Mouse (Mus musculus) gastrocnemius, adult 8-10 months (tissue): ENCODE results near the gene Zeb2. TPM values are rescaled to one million over a fixed set of nuclear protein-coding genes. Genes with fewer than 3 reads are reported as not detected.
A peak's percentile ranks its signal among the peaks of the same experiment; 100 is the strongest.

Experiments used
- DNase-seq, 2 experiments: peaks; one replicate each; pipeline ENCODE4 v3.0.0; 2022; ENCODE audit warnings: low spot score in 2 of 2
- total RNA-seq, 4 experiments: library from RNA; stranded (reverse); gene quantifications; 2 replicates each; pipeline ENCODE4 v1.2.4; 2022

Gene Zeb2
- total RNA-seq, 4 experiments from 2014 or later = 24.4 to 42.0 (median 34.1) TPM

GRCm38 (mm10) chr2:45063300-45063890 is 53.8 kb downstream of the Zeb2 start:
- no peak for DNase-seq

GRCm38 (mm10) chr2:45062136-45062535 is 55.1 kb downstream of the Zeb2 start:
- no peak for DNase-seq

- no peak for DNase-seq
Observed at GRCm38 (mm10) chr2:45060768-45061167, 56.4 kb downstream of the Zeb2 start.

GRCm38 (mm10) chr2:45060202-45060601 is 57.0 kb downstream of the Zeb2 start:
- DNase-seq = no peak

- DNase-seq = no peak
Observed at GRCm38 (mm10) chr2:45059599-45059998, 57.6 kb downstream of the Zeb2 start.

GRCm38 (mm10) chr2:45059010-45059409 is 58.2 kb downstream of the Zeb2 start:
- DNase-seq = no peak

- DNase-seq = no peak
Observed at GRCm38 (mm10) chr2:45058183-45058582, 59.0 kb downstream of the Zeb2 start.

GRCm38 (mm10) chr2:45056856-45057562 is 60.2 kb downstream of the Zeb2 start:
- DNase-seq = no peak

GRCm38 (mm10) chr2:45055926-45056325 is 61.3 kb downstream of the Zeb2 start:
- DNase-seq = no peak

- no peak for DNase-seq
Observed at GRCm38 (mm10) chr2:45055034-45055615, 62.1 kb downstream of the Zeb2 start.

- no peak for DNase-seq
Observed at GRCm38 (mm10) chr2:45054070-45055025, 62.8 kb downstream of the Zeb2 start.

- no peak for DNase-seq
Observed at GRCm38 (mm10) chr2:45052587-45052986, 64.6 kb downstream of the Zeb2 start.

GRCm38 (mm10) chr2:45051321-45051720 is 65.9 kb downstream of the Zeb2 start:
- DNase-seq = no peak

GRCm38 (mm10) chr2:45049923-45050322 is 67.3 kb downstream of the Zeb2 start:
- DNase-seq = no peak

GRCm38 (mm10) chr2:45049279-45049678 is 67.9 kb downstream of the Zeb2 start:
- DNase-seq = peak; percentile 22 to 39

- no peak for DNase-seq
Observed at GRCm38 (mm10) chr2:45040706-45041312, 76.4 kb downstream of the Zeb2 start.

- no peak for DNase-seq
Observed at GRCm38 (mm10) chr2:45039503-45039902, 77.7 kb downstream of the Zeb2 start.

- DNase-seq = no peak
Observed at GRCm38 (mm10) chr2:45028091-45028638, 89.0 kb downstream of the Zeb2 start.

GRCm38 (mm10) chr2:45017186-45017800 is 99.9 kb downstream of the Zeb2 start:
- DNase-seq = no peak

GRCm38 (mm10) chr2:45013325-45013724 is 103.9 kb downstream of the Zeb2 start:
- DNase-seq = no peak
